Mouse (Mus musculus): ENCODE data around the gene Ubn2.
A peak's percentile ranks its signal among the peaks of the same experiment; 100 is the strongest.
"Not testable (repeated sequence)": the region's sequence is repeated elsewhere in the genome, so short reads cannot be mapped to it uniquely, and the experiment has no call there.

Ubn2 gene

GRCm38 (mm10) chr6:38433261-38434033 lies at the start of gene Ubn2:
TSS of gene Ubn2 (plus strand) at chr6:38433950.
- peak; percentile 99 for DNase-seq

GRCm38 (mm10) chr6:38389671-38390070 lies 44.1 kb upstream of the Ubn2 start:
- peak; percentile 65 for DNase-seq

GRCm38 (mm10) chr6:38432457-38432856 lies 1.3 kb upstream of the Ubn2 start:
- DNase-seq, result not testable (repeated sequence)

- peak; percentile 51 for DNase-seq
These were observed 589 bp downstream of the Ubn2 start for GRCm38 (mm10) chr6:38434055-38435023.

GRCm38 (mm10) chr6:38443842-38444241 lies 10.1 kb downstream of the Ubn2 start:
- DNase-seq, result no peak

GRCm38 (mm10) chr6:38448295-38448694 lies 14.5 kb downstream of the Ubn2 start:
- no peak for DNase-seq

- DNase-seq, result no peak
These were observed 19.3 kb downstream of the Ubn2 start for GRCm38 (mm10) chr6:38453049-38453448.

GRCm38 (mm10) chr6:38456425-38456824 lies 22.7 kb downstream of the Ubn2 start:
- not testable (repeated sequence) for DNase-seq

- no peak for DNase-seq
These were observed 24.3 kb downstream of the Ubn2 start for GRCm38 (mm10) chr6:38458075-38458474.

- no peak for DNase-seq
These were observed 35.8 kb downstream of the Ubn2 start for GRCm38 (mm10) chr6:38469591-38469990.

GRCm38 (mm10) chr6:38481694-38482371 lies 48.1 kb downstream of the Ubn2 start:
- peak; percentile 45 for DNase-seq

GRCm38 (mm10) chr6:38492550-38492949 lies 58.8 kb downstream of the Ubn2 start:
- DNase-seq, result peak; percentile 62

- DNase-seq, result no peak
These were observed 61.9 kb downstream of the Ubn2 start for GRCm38 (mm10) chr6:38495641-38496040.

GRCm38 (mm10) chr6:38512096-38512495 lies 78.3 kb downstream of the Ubn2 start:
- DNase-seq, result no peak

- DNase-seq, result no peak
These were observed 79.1 kb downstream of the Ubn2 start for GRCm38 (mm10) chr6:38512830-38513229.

- DNase-seq, result no peak
These were observed 81.5 kb downstream of the Ubn2 start for GRCm38 (mm10) chr6:38515201-38515600.

GRCm38 (mm10) chr6:38523851-38524250 lies 90.1 kb downstream of the Ubn2 start:
- no peak for DNase-seq

- peak; percentile 56 for DNase-seq
These were observed 97.6 kb downstream of the Ubn2 start for GRCm38 (mm10) chr6:38531211-38531820.

GRCm38 (mm10) chr6:38532500-38533420 lies 99.0 kb downstream of the Ubn2 start:
- no peak for DNase-seq

GRCm38 (mm10) chr6:38533428-38534405 lies 100.0 kb downstream of the Ubn2 start, which contains the start of gene Fmc1:
TSS of gene Fmc1 (plus strand) at chr6:38533502.
- DNase-seq, result peak; percentile 99

Data from kidney, adult 9 months (tissue).